ENCODE assay signal across 9 mouse cellular contexts in the genomic region with DNA sequence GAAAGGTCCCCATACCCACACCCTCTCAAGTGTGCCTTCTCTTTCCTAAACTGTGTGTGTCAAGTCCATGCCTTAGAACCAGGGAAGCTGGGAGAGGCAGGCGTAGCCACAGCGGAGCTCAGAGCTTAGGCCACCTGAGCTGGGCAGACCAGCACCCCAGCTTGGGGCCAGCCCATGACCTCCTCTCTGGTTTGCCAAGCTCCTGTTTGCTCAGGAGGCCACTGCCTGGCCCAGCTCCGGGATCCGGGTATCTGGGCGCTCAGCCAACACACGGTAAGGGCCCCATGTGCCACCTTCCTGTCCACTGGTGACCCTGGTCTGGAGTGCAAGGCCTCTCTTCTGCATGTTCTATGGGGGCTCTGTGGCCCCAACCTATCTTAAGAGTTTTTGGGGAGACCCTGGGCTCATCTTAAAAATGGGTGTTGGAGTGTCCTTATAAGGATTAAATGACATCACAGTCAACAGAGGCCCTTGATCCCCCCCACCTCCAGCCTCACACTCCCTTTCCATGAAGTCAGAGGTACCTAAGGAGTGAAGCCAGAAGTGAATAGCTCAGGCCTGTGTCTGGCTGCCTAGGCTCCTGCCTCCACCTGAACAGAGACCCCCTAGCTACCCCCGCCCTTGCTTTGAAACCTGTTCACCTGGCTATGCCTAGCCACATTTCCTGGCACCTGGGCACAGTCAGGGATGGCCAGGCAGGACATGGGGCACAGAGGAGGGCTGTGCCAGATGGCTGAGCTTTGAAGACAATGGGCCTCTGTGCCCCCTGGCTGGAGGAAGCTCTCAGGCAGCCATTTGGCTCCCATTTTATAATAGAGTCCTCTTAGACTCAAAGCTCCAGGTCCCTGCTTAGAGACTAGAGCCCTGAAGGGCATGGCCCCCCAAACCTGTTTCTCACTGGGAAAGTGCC. TPM values are rescaled to one million over a fixed set of nuclear protein-coding genes. Genes with fewer than 3 reads are reported as not detected.
DNase-seq lines count a peak whose midpoint lies in the region; ATAC-seq lines count a peak whose summit lies in the region.
"Had no signal": no experiment of that assay in that cellular context is flagged by ENCODE, and none has a peak within 500 bp of the region (broad histone marks: within the 10 kb centered on the region; RNA-seq: fewer than 3 reads in every experiment).

No protein-coding gene starts in this region.

- H3K36me3 ChIP-seq in midbrain, embryonic 10.5 days: no peaks in the 10 kb centered on the region
- H3K36me3 ChIP-seq in midbrain, embryonic 13.5 days: no peaks in the 10 kb centered on the region
- no peaks in the 10 kb centered on the region for H3K36me3 ChIP-seq in embryonic facial prominence, embryonic 14.5 days (ENCODE audit: control insufficient read depth, insufficient read depth, low read length)
- no peaks in the 10 kb centered on the region for H3K36me3 ChIP-seq in neural tube, embryonic 15.5 days
- H3K36me3 ChIP-seq: midbrain, embryonic 12.5 days had no signal

- no peak overlapping the region for H3K4me3 ChIP-seq in midbrain, embryonic 10.5 days
- H3K4me3 ChIP-seq in midbrain, embryonic 13.5 days (replicated peaks): no peak overlapping the region
- H3K4me3 ChIP-seq in embryonic facial prominence, embryonic 14.5 days (ENCODE audit: low read depth, low read length): no peak overlapping the region
- no peak overlapping the region for H3K4me3 ChIP-seq in neural tube, embryonic 15.5 days (replicated peaks)
- H3K4me3 ChIP-seq: midbrain, embryonic 12.5 days had no signal

- no peak for DNase-seq in midbrain, embryonic 10.5 days (ENCODE audit: low spot score)
- no peak for DNase-seq in embryonic facial prominence, embryonic 14.5 days (ENCODE audit: low spot score)
- DNase-seq in kidney, postnatal 25 days: peak; percentile 75 to 88
- no peak for DNase-seq in left cerebral cortex, adult 18-20 months (ENCODE audit: low spot score in 2 of 2)
- DNase-seq in layer of hippocampus, postnatal 14 days (ENCODE audit: low spot score in 2 of 2): no peak

- no peaks in the 10 kb centered on the region for H3K9me3 ChIP-seq in midbrain, embryonic 10.5 days (replicated peaks)
- no peaks in the 10 kb centered on the region for H3K9me3 ChIP-seq in midbrain, embryonic 13.5 days
- no peaks in the 10 kb centered on the region for H3K9me3 ChIP-seq in embryonic facial prominence, embryonic 14.5 days (ENCODE audit: control insufficient read depth, low read length)
- H3K9me3 ChIP-seq in neural tube, embryonic 15.5 days (replicated peaks): no peaks in the 10 kb centered on the region
- H3K9me3 ChIP-seq: midbrain, embryonic 12.5 days had no signal

- no peak overlapping the region for H3K4me2 ChIP-seq in midbrain, embryonic 13.5 days (replicated peaks)
- no peak overlapping the region for H3K4me2 ChIP-seq in embryonic facial prominence, embryonic 14.5 days (ENCODE audit: low read depth, low read length)
- H3K4me2 ChIP-seq in neural tube, embryonic 15.5 days: no peak overlapping the region
- H3K4me2 ChIP-seq: midbrain, embryonic 12.5 days had no signal

- H3K27me3 ChIP-seq in midbrain, embryonic 10.5 days (ENCODE audit: low read depth, poor library complexity, severe bottlenecking): no peaks in the 10 kb centered on the region
- H3K27me3 ChIP-seq in midbrain, embryonic 13.5 days: no peaks in the 10 kb centered on the region
- H3K27me3 ChIP-seq in embryonic facial prominence, embryonic 14.5 days (replicated peaks; ENCODE audit: control insufficient read depth, insufficient read depth, low read length): no peaks in the 10 kb centered on the region
- H3K27me3 ChIP-seq in neural tube, embryonic 15.5 days (replicated peaks): no peaks in the 10 kb centered on the region
- H3K27me3 ChIP-seq: midbrain, embryonic 12.5 days had no signal

- 94% methylated on average over 7 of the region's 7 CpGs for WGBS in midbrain, embryonic 10.5 days
- 84% methylated on average over 7 of the region's 7 CpGs for WGBS in midbrain, embryonic 13.5 days
- WGBS in embryonic facial prominence, embryonic 14.5 days: 78% methylated on average over 7 of the region's 7 CpGs
- WGBS in neural tube, embryonic 15.5 days: 80% methylated on average over 7 of the region's 7 CpGs

- H3K9ac ChIP-seq in midbrain, embryonic 13.5 days (replicated peaks): no peak overlapping the region
- H3K9ac ChIP-seq in embryonic facial prominence, embryonic 14.5 days (ENCODE audit: low read depth, low read length): no peak overlapping the region
- no peak overlapping the region for H3K9ac ChIP-seq in neural tube, embryonic 15.5 days (replicated peaks)
- H3K9ac ChIP-seq: midbrain, embryonic 12.5 days had no signal

- ATAC-seq in midbrain, embryonic 13.5 days: no peak
- peak; percentile 21; the same call in 1 of the 2 replicates for ATAC-seq in embryonic facial prominence, embryonic 14.5 days (ENCODE audit: low read depth)
- 0 out of 2 replicates have a peak, but pooled peaks have one; percentile 16 for ATAC-seq in neural tube, embryonic 15.5 days (ENCODE audit: low FRiP score)
- ATAC-seq in CD4-positive, CD25-positive, alpha-beta regulatory T cell, adult 4 months: no peak

- H3K4me1 ChIP-seq in midbrain, embryonic 10.5 days: peaks cover 31% of the 10 kb centered on the region
- peaks cover 30% of the 10 kb centered on the region for H3K4me1 ChIP-seq in midbrain, embryonic 13.5 days (replicated peaks)
- peaks cover 20% of the 10 kb centered on the region for H3K4me1 ChIP-seq in embryonic facial prominence, embryonic 14.5 days (ENCODE audit: control insufficient read depth, insufficient read depth, low read length)
- peaks cover 36% of the 10 kb centered on the region for H3K4me1 ChIP-seq in neural tube, embryonic 15.5 days

- H3K27ac ChIP-seq in midbrain, embryonic 10.5 days (replicated peaks): peak overlapping the region; percentile 42; the same call in 1 of the 2 replicates
- no peak overlapping the region for H3K27ac ChIP-seq in midbrain, embryonic 13.5 days
- H3K27ac ChIP-seq in embryonic facial prominence, embryonic 14.5 days (replicated peaks; ENCODE audit: low read depth, low read length): no peak overlapping the region
- 0 out of 2 replicates have a peak overlapping the region, but pooled peaks have one; percentile 23 for H3K27ac ChIP-seq in neural tube, embryonic 15.5 days (replicated peaks)
- H3K27ac ChIP-seq: midbrain, embryonic 12.5 days had no signal

RNA-seq across cellular contexts. Expression of a gene that starts 33.8 kb away (rescaled TPM):
- 4.5 and 6.0 TPM in 2 replicates for polyA plus RNA-seq in midbrain, embryonic 10.5 days (2016; fragmentation: Nextera tagmentation; extraction: Ambion mirVana)
- 28.5 and 30.4 TPM in 2 replicates for polyA plus RNA-seq in midbrain, embryonic 13.5 days (2015; fragmentation: Nextera tagmentation; extraction: Ambion mirVana)
- 17.1 and 18.4 TPM in 2 replicates for polyA plus RNA-seq in embryonic facial prominence, embryonic 14.5 days (2014; fragmentation: Nextera tagmentation; extraction: Ambion mirVana)
- 88.5 and 106 TPM in 2 replicates for polyA plus RNA-seq in neural tube, embryonic 15.5 days (2015; fragmentation: Nextera tagmentation; extraction: Ambion mirVana)
- total RNA-seq in left cerebral cortex, adult 18-20 months (2021): 100 to 1,000 TPM; 289 to 307 TPM
- 100 to 1,000 TPM; 242 to 257 TPM for total RNA-seq in layer of hippocampus, postnatal 14 days (2021)
- polyA plus RNA-seq in CD4-positive, CD25-positive, alpha-beta regulatory T cell, adult 4 months (2017; shearing (Covaris generic)): 1 to 10 TPM in 1 of 2 experiments, not detected in 1; 1.4 TPM

Comparison
In these comparisons a context has a peak if more than half of its experiments do, and no peak if none do; other contexts are left out.
1. H3K27ac ChIP-seq: peak in midbrain, embryonic 10.5 days (single experiment) and neural tube, embryonic 15.5 days (single experiment); none in midbrain, embryonic 13.5 days (single experiment) and embryonic facial prominence, embryonic 14.5 days (single experiment).
2. DNase-seq: peak in kidney, postnatal 25 days (2 of 2); none in midbrain, embryonic 10.5 days (single experiment), embryonic facial prominence, embryonic 14.5 days (single experiment), left cerebral cortex, adult 18-20 months (0 of 2) and layer of hippocampus, postnatal 14 days (0 of 2).
3. ATAC-seq: peak in embryonic facial prominence, embryonic 14.5 days (single experiment) and neural tube, embryonic 15.5 days (single experiment); none in midbrain, embryonic 13.5 days (single experiment) and CD4-positive, CD25-positive, alpha-beta regulatory T cell, adult 4 months (single experiment).